Mouse (Mus musculus) C2C12 (cell line): ENCODE data around the gene 4921524J17Rik. TPM values are rescaled to one million over a fixed set of nuclear protein-coding genes. Genes with fewer than 3 reads are reported as not detected.

Source experiments
- H3K27me3 ChIP-seq: one replicate; pipeline ENCODE4 v1.6.1; 2011; ENCODE audit not compliant: control insufficient read depth, insufficient read depth, insufficient read length
- H3K36me3 ChIP-seq: one replicate; pipeline ENCODE4 v1.6.1; 2011; ENCODE audit not compliant: control insufficient read depth, insufficient read depth
- H3K4me3 ChIP-seq: one replicate; pipeline ENCODE4 v1.5.1; 2011; ENCODE audit warnings: mild to moderate bottlenecking, control low read depth; ENCODE audit not compliant: poor library complexity, insufficient read depth, severe bottlenecking
- H3K79me2 ChIP-seq: one replicate; pipeline ENCODE4 v1.6.1; 2011; ENCODE audit not compliant: control insufficient read depth, insufficient read depth
- H3K79me3 ChIP-seq: one replicate; pipeline ENCODE4 v1.6.1; 2011; ENCODE audit warnings: low read depth, control low read depth
- H3ac ChIP-seq: one replicate; pipeline ENCODE3; 2011; ENCODE audit warnings: low read depth; ENCODE audit not compliant: control insufficient read depth, insufficient read length
- CEBPB ChIP-seq: IDR thresholded peaks from one replicate; pipeline ENCODE4 v1.6.1; 2011; ENCODE audit warnings: low read depth, mild to moderate bottlenecking, control low read depth, moderate library complexity
- CTCF ChIP-seq: IDR thresholded peaks from one replicate; pipeline ENCODE4 v1.5.1; 2011; ENCODE audit not compliant: control insufficient read depth, insufficient read depth, insufficient read length
- FOSL1 ChIP-seq: IDR thresholded peaks from one replicate; pipeline ENCODE4 v1.8.0; 2011; ENCODE audit warnings: mild to moderate bottlenecking, low read length; ENCODE audit not compliant: poor library complexity, insufficient read depth, severe bottlenecking
- MAX ChIP-seq: IDR thresholded peaks from one replicate; pipeline ENCODE4 v1.6.1; 2011; ENCODE audit warnings: mild to moderate bottlenecking, control low read depth
- MYOD1 ChIP-seq: IDR thresholded peaks from one replicate; pipeline ENCODE4 v1.6.1; 2011; ENCODE audit warnings: low read depth; ENCODE audit not compliant: control insufficient read depth, insufficient read length
- MYOG ChIP-seq: IDR thresholded peaks from one replicate; pipeline ENCODE4 v1.6.1; 2011; ENCODE audit not compliant: control insufficient read depth, insufficient read length; ENCODE audit errors: extremely low read depth
- USF1 ChIP-seq: IDR thresholded peaks from one replicate; pipeline ENCODE4 v1.6.1; 2011; ENCODE audit warnings: low read depth, mild to moderate bottlenecking, control low read depth, moderate library complexity
- polyA plus RNA-seq: library from polyadenylated mRNA; unstranded; fragments of >200 nt; fragmentation: generic; extraction: Trizol; gene quantifications from one replicate; pipeline ENCODE4 v1.2.1, GENCODE M21; 2012; ENCODE audit warnings: missing spikeins

4921524J17Rik gene
- polyA plus RNA-seq, 1 experiment, result 5.3 TPM

DNA sequence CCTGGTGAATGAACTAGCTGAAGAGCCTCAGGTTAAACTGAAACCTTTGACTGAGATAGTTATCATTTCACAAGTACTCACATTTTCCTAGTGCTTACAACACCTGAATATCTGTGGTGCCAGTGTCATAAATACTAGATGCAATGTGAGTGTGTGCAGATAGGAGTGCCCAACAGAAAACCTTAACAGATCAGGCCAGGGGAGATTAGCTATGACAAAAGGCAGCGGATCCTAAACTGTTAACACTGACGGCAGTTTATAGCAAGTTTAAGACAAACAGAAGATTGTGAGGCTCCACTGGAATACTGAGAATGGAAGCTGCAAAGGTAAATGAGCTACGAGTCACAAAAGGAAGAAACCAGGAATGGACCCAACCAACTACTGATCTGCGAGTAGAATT, 5.6 kb downstream of the 4921524J17Rik start:
- Histone ChIP-seq H3ac (no peak overlapping the region), H3K79me2 (peaks cover 90% of the 10 kb centered on the region), H3K36me3 (peaks cover 5% of the 10 kb centered on the region), H3K4me3 (no peak overlapping the region), H3K27me3 (no peaks in the 10 kb centered on the region), H3K79me3 (peaks cover 64% of the 10 kb centered on the region)
- TF ChIP-seq MAX (no peak), FOSL1 (no peak), CEBPB (no peak)

DNA sequence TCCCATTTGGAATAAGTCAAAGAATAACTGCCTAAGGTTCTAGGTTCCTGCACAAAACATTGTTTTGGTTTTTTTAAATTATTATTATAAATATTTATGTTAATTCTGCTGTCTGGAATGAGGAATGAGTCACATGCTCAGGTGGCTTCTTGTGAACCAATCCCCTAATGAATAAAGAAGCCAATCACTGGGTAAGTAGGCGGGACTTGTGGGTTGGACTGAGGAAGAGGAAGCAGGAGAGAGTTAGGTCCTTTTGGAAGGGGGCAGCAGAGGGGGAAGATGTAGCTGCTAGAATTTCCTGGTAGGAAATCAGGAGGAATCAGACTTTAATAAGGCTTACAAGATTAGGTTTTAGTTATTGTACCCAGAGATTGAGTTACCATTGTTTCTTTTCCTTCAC, 11.3 kb downstream of the 4921524J17Rik start:
- H3K36me3 ChIP-seq, result peaks cover 5% of the 10 kb centered on the region
- H3K4me3 ChIP-seq, result no peak overlapping the region
- H3K79me2 ChIP-seq, result peaks cover 71% of the 10 kb centered on the region
- H3K27me3 ChIP-seq, result no peaks in the 10 kb centered on the region
- no peak overlapping the region for H3ac ChIP-seq
- no peak for TF ChIP-seq CEBPB
- TF ChIP-seq FOSL1, result no peak
- no peak for TF ChIP-seq MAX
- peaks cover 35% of the 10 kb centered on the region for H3K79me3 ChIP-seq

DNA sequence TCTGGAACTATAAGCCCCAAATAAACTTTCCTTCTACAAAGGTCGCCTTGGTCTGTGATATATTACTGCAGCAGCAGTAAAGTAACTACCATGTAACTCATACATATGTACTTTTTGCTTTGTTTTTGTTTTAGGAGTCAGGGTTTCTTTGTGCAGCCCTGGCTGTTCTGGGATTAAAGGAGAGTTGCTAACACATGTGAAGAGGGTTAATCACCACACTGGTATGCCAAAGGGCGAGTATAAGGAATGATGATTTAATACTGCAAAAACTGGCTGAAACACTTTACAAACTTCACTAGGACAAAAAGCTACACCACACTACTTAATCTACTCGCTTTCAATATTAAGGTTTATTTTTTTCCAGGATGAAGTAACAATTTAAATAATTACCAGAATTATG, 24.1 kb downstream of the 4921524J17Rik start:
- H3ac ChIP-seq, result no peak overlapping the region
- H3K27me3 ChIP-seq, result no peaks in the 10 kb centered on the region

DNA sequence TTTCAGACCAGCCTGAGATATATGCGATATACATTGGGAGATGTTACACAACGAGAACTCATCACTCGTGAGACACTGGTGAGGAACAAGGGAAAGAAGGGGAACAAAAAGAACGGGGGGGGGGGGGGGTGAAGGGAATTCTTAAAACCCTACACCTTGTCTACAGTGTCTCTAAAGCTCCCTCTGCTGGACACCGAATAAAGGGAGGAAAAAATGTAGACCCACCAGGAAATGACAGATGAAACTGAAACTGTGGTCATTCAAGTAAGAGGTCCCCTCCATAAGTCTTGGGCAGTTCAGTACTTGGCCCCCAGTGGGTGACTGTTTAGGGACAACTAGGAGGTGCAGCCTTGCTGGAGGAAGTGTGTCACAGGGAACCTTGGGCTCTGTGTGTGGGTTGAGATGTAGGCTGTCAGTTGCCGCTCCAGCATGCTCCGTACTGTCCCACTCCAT, 24.6 kb downstream of the 4921524J17Rik start:
- peaks cover 2% of the 10 kb centered on the region for H3K79me2 ChIP-seq
- no peak overlapping the region for H3K4me3 ChIP-seq

More for the DNA sequence above, 24.1 kb downstream of the 4921524J17Rik start:
- Histone ChIP-seq H3K79me3 (no peaks in the 10 kb centered on the region), H3K79me2 (peaks cover 6% of the 10 kb centered on the region), H3K36me3 (peaks cover 24% of the 10 kb centered on the region), H3K4me3 (no peak overlapping the region)
- TF ChIP-seq CTCF, result no peak
- no peak for TF ChIP-seq FOSL1
- TF ChIP-seq MYOD1, result no peak
- no peak for TF ChIP-seq USF1
- no peak for TF ChIP-seq MYOG
- TF ChIP-seq MAX, result no peak
- no peak for TF ChIP-seq CEBPB

DNA sequence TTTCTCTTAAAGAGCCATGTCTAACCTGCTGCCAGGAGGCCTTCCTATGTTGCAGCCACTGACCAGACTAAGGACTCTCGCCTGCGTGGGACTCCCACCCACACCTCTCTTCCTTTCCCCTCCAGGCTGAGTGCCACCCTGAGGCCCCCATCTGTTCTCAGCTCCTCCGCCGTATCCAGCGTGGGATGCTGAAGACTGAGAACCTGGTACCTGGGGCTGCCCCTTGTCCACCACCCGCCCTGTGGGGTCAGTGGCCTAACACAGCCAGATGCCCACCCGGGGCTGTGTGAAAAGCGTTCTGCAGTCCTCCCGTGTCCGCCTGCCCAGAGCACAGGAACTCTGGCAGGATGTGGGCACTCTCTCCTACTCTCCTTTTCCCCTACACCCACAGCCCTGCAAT, 26.7 kb downstream of the 4921524J17Rik start:
- peaks cover 14% of the 10 kb centered on the region for H3K36me3 ChIP-seq
- H3ac ChIP-seq, result no peak overlapping the region
- H3K79me2 ChIP-seq, result no peaks in the 10 kb centered on the region
- TF ChIP-seq USF1 (no peak), MYOD1 (no peak), MYOG (no peak), MAX (no peak), FOSL1 (no peak), CEBPB (no peak), CTCF (no peak)
- H3K79me3 ChIP-seq, result no peaks in the 10 kb centered on the region
- H3K4me3 ChIP-seq, result no peak overlapping the region
- H3K27me3 ChIP-seq, result no peaks in the 10 kb centered on the region

More for the DNA sequence above, 24.6 kb downstream of the 4921524J17Rik start:
- H3K27me3 ChIP-seq, result no peaks in the 10 kb centered on the region
- no peak overlapping the region for H3ac ChIP-seq
- TF ChIP-seq USF1, result no peak
- TF ChIP-seq MAX, result no peak
- TF ChIP-seq FOSL1, result no peak
- no peak for TF ChIP-seq MYOG
- TF ChIP-seq CEBPB, result no peak
- TF ChIP-seq MYOD1, result no peak
- no peak for TF ChIP-seq CTCF
- peaks cover 24% of the 10 kb centered on the region for H3K36me3 ChIP-seq
- H3K79me3 ChIP-seq, result no peaks in the 10 kb centered on the region

DNA sequence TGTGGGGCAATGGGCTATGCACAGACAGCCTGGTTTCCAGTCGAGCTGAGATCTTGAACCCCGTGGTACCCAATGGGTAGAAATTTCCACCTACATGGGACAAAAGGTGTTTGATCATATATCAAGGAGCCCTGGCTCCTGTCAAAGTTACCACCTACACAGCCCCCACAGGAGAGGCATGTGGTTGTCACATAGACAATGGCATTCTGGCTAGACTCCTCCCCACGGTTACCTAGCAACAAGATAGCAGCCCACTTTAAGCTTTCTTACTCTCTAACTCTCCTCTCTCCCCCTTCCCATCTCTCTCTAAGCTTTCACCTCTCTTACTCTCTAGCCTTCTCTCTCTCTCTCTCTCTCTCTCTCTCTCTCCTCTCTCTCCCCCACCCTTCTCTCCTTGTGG, 27.2 kb downstream of the 4921524J17Rik start:
- H3K36me3 ChIP-seq, result peaks cover 12% of the 10 kb centered on the region
- no peaks in the 10 kb centered on the region for H3K79me2 ChIP-seq
- no peaks in the 10 kb centered on the region for H3K79me3 ChIP-seq
- no peak overlapping the region for H3K4me3 ChIP-seq
- TF ChIP-seq USF1, result no peak
- no peak for TF ChIP-seq FOSL1
- TF ChIP-seq CEBPB, result no peak
- no peak for TF ChIP-seq MAX
- no peak for TF ChIP-seq MYOG
- TF ChIP-seq CTCF, result no peak
- no peak for TF ChIP-seq MYOD1
- H3K27me3 ChIP-seq, result no peaks in the 10 kb centered on the region
- no peak overlapping the region for H3ac ChIP-seq
